Mouse (Mus musculus): ENCODE measurements around the gene Ddx54.

The Ddx54 gene

DNA sequence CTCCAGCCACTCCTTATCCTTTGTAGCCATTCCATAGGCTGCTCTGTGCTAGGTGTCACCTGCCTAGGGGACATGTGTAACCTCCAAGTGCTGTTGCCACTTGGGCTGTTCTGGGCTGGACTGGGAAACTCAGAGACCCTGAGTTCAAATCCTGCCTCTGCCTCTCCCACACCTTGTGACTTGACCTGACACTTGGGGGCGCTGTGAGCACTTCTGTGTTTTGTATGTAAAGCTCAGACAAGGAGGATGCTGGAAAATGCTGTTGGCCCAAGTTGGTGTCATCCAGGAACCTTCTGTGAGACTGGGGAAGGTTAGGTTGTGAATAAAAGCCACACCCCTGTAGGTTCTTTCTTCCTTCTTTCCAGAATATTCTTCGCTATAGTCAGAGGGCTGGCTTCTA is 52.3 kb downstream of the Ddx54 start:
- Histone ChIP-seq H3K36me3 (ENCODE audit: insufficient read depth, low read length) (no peaks in the 10 kb centered on the region), H3K4me3 (replicated peaks; ENCODE audit: low read length) (no peak overlapping the region), H3K27me3 (ENCODE audit: insufficient read depth, low read length) (peaks cover 25% of the 10 kb centered on the region), H3K9me3 (ENCODE audit: low read length) (no peaks in the 10 kb centered on the region), H3K4me1 (replicated peaks; ENCODE audit: low read depth, low read length) (peaks cover 67% of the 10 kb centered on the region)
- TF ChIP-seq POU5F1 (IDR thresholded peaks at IDR 0.05; ENCODE audit: borderline replicate concordance, low read length) = no peak
- TF ChIP-seq CTCF (conservative IDR thresholded peaks at IDR 0.05; ENCODE audit: low read length) = no peak; the same call in 1 of the 2 replicates
- TF ChIP-seq NANOG (IDR thresholded peaks at IDR 0.05; ENCODE audit: borderline replicate concordance, low read length) = no peak

DNA sequence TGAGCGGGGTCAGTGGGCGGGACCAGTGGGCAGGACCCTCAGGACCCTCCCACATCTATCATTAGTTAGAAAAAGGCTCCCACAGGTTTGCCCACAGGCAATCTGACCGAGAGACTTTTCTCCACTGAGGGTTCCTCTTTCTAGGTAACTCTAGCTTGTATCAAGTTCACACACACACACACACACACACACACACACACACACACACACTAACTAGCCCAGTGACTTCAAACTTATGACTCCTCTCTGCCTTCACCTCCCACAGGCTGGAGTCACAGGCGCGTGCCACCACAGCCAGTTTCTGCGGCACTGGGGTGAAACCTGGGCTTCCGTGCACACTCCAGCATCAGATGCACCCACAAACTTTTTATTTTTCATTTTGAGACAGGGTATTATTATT is 56.2 kb downstream of the Ddx54 start:
- Histone ChIP-seq H3K4me1 (replicated peaks; ENCODE audit: low read depth, low read length) (peaks cover 36% of the 10 kb centered on the region), H3K27me3 (ENCODE audit: insufficient read depth, low read length) (peaks cover 15% of the 10 kb centered on the region), H3K4me3 (replicated peaks; ENCODE audit: low read length) (no peak overlapping the region), H3K36me3 (ENCODE audit: insufficient read depth, low read length) (no peaks in the 10 kb centered on the region), H3K9me3 (ENCODE audit: low read length) (no peaks in the 10 kb centered on the region)
- no peak for TF ChIP-seq POU5F1 (IDR thresholded peaks at IDR 0.05; ENCODE audit: borderline replicate concordance, low read length)
- TF ChIP-seq CTCF (conservative IDR thresholded peaks at IDR 0.05; ENCODE audit: low read length) = no peak
- no peak for TF ChIP-seq NANOG (IDR thresholded peaks at IDR 0.05; ENCODE audit: borderline replicate concordance, low read length)

DNA sequence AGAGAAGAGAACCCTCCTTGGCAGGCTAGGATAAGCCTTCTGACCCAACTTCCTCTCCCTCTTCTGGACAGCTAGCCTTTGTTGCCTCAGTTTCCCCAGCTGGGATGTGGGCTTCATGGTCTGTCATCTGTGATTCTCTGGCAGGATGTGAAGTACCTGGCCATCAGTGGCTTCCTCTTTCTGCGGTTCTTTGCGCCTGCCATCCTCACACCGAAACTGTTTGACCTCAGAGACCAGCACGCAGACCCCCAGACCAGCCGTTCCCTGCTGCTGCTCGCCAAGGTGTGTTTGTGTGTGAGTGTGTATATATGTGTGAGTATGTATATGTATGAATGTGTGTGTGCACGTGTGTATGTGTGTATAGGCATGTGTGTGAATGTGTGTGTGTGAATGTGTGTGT is 57.6 kb downstream of the Ddx54 start:
- Histone ChIP-seq H3K36me3 (ENCODE audit: insufficient read depth, low read length) (no peaks in the 10 kb centered on the region), H3K4me1 (replicated peaks; ENCODE audit: low read depth, low read length) (peaks cover 37% of the 10 kb centered on the region), H3K27me3 (ENCODE audit: insufficient read depth, low read length) (peaks cover 13% of the 10 kb centered on the region), H3K9me3 (ENCODE audit: low read length) (no peaks in the 10 kb centered on the region), H3K4me3 (replicated peaks; ENCODE audit: low read length) (no peak overlapping the region)
- TF ChIP-seq POU5F1 (IDR thresholded peaks at IDR 0.05; ENCODE audit: borderline replicate concordance, low read length) (no peak), NANOG (IDR thresholded peaks at IDR 0.05; ENCODE audit: borderline replicate concordance, low read length) (no peak), CTCF (conservative IDR thresholded peaks at IDR 0.05; ENCODE audit: low read length) (no peak)

DNA sequence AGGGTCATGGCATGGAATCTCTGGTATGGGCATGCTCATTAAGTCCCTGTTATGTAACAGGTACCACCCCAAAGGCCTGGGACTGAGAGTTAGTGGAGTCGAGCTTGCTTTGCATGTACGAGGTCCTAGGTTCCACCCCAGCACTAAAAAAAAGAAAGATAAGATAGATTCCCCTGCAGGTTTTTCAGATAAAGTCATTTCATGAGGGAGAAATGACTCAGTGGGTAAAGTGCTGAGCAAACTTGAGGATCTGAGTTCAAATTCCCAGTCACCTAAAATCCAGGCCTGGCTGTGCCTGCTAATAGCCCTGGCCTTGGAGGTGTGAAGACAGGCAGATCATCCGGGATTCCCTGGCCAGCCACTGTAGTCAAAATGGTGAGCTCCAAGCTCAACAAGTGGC is 59.3 kb downstream of the Ddx54 start:
- TF ChIP-seq NANOG (IDR thresholded peaks at IDR 0.05; ENCODE audit: borderline replicate concordance, low read length) (no peak), CTCF (conservative IDR thresholded peaks at IDR 0.05; ENCODE audit: low read length) (no peak), POU5F1 (IDR thresholded peaks at IDR 0.05; ENCODE audit: borderline replicate concordance, low read length) (no peak)
- H3K27me3 ChIP-seq (ENCODE audit: insufficient read depth, low read length) = peaks cover 7% of the 10 kb centered on the region
- H3K36me3 ChIP-seq (ENCODE audit: insufficient read depth, low read length) = no peaks in the 10 kb centered on the region
- H3K9me3 ChIP-seq (ENCODE audit: low read length) = no peaks in the 10 kb centered on the region
- H3K4me3 ChIP-seq (replicated peaks; ENCODE audit: low read length) = no peak overlapping the region
- H3K4me1 ChIP-seq (replicated peaks; ENCODE audit: low read depth, low read length) = peaks cover 41% of the 10 kb centered on the region

DNA sequence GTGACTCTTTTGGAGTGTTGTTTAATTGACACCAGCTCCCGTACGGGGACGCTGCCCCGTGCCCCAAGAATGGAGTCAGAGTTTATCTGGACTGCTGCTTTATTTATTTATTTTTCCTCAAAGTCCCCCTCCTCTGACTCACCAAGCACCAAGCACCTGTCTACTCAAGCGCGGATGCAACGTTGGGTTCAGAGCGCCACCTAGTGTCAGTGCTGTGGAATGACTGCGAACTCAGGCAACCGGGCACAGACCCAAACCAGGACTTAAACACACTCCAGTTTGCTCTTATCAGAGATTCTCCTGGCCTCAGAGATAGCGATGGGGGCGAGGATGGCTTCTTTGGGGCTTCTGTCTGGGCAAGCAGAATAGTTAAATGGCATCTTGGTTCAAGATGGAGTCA is 61.1 kb downstream of the Ddx54 start:
- Histone ChIP-seq H3K4me1 (replicated peaks; ENCODE audit: low read depth, low read length) (peaks cover 56% of the 10 kb centered on the region), H3K27me3 (ENCODE audit: insufficient read depth, low read length) (no peaks in the 10 kb centered on the region), H3K9me3 (ENCODE audit: low read length) (no peaks in the 10 kb centered on the region), H3K4me3 (replicated peaks; ENCODE audit: low read length) (no peak overlapping the region), H3K36me3 (ENCODE audit: insufficient read depth, low read length) (no peaks in the 10 kb centered on the region)
- TF ChIP-seq CTCF (conservative IDR thresholded peaks at IDR 0.05; ENCODE audit: low read length) (peak; percentile 95), POU5F1 (IDR thresholded peaks at IDR 0.05; ENCODE audit: borderline replicate concordance, low read length) (no peak)

DNA sequence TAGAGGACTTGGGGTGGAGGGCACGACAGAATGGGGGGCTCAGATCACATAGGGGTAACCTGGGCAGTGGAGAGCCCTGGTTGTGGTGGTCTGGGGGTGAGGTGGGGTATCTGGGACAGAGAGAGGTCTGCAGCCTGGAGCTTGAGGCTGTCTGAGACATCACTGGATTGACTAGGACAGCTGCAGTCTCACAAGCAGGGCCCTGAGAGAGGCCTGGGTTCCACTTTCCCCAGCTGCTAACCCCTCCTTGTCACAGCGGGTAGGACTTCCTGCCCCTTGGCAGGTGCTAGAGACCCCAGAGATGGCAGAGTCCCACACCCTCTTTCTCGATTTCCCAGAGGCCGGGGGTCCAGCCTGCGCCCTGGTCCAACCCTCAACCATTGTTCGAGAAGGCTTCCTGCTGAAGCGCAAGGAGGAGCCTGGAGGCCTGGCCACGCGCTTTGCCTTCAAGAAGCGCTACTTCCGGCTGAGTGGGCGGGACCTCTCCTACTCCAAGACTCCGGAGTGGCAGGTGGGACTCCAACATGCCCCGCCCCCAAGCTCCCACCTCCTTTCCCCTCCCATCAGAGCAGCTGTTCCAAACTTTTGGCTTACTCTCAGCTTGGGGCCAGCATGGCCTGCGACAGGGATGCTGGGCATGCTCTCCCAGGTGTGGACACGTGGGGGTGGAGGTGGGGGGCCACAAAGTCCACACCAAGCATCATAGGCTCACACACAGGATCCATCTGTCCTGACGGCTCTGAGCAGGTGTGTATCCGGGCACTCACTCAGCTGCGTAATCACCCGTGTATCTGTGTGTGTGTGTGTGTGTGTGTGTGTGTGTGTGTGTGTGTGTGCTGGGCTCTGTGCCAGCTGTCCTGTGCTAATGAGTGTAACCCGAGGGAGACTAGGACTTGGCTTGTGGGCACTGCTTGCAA is 61.9 kb downstream of the Ddx54 start:
- H3K4me3 ChIP-seq (replicated peaks; ENCODE audit: low read length) = peak overlapping the region; percentile 52

DNA sequence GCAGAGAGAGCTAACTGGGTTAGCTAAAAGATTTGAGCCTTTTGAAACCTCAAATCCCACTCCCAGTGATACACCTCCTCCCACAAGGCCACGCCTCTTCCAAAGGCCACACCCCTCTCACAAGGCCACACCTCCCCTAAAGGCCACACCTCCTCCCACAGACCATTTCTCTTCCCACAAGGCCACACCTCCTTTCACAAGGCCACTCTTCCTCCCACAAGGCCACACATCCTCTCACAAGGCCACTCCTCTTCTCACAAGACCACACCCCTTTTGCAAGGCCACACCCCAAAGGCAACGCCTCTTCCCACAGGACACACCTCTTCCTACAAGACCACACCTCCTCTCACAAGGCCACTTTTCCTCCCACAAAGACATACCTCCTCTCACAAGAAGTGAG is 65.0 kb downstream of the Ddx54 start:
- H3K4me3 ChIP-seq (replicated peaks; ENCODE audit: low read length) = no peak overlapping the region

More for the DNA sequence above, 61.9 kb downstream of the Ddx54 start:
- Histone ChIP-seq H3K4me1 (replicated peaks; ENCODE audit: low read depth, low read length) (peaks cover 58% of the 10 kb centered on the region), H3K9me3 (ENCODE audit: low read length) (no peaks in the 10 kb centered on the region), H3K36me3 (ENCODE audit: insufficient read depth, low read length) (no peaks in the 10 kb centered on the region), H3K27me3 (ENCODE audit: insufficient read depth, low read length) (no peaks in the 10 kb centered on the region)
- TF ChIP-seq NANOG (IDR thresholded peaks at IDR 0.05; ENCODE audit: borderline replicate concordance, low read length) = no peak
- TF ChIP-seq POU5F1 (IDR thresholded peaks at IDR 0.05; ENCODE audit: borderline replicate concordance, low read length) = no peak
- TF ChIP-seq CTCF (conservative IDR thresholded peaks at IDR 0.05; ENCODE audit: low read length) = no peak

More for the DNA sequence above, 65.0 kb downstream of the Ddx54 start:
- TF ChIP-seq CTCF (conservative IDR thresholded peaks at IDR 0.05; ENCODE audit: low read length) = no peak
- no peak for TF ChIP-seq POU5F1 (IDR thresholded peaks at IDR 0.05; ENCODE audit: borderline replicate concordance, low read length)
- no peak for TF ChIP-seq NANOG (IDR thresholded peaks at IDR 0.05; ENCODE audit: borderline replicate concordance, low read length)
- Histone ChIP-seq H3K9me3 (ENCODE audit: low read length) (no peaks in the 10 kb centered on the region), H3K27me3 (ENCODE audit: insufficient read depth, low read length) (0 out of 2 replicates have a peak, but pooled peaks cover 3% of the 10 kb centered on the region), H3K4me1 (replicated peaks; ENCODE audit: low read depth, low read length) (peaks cover 80% of the 10 kb centered on the region), H3K36me3 (ENCODE audit: insufficient read depth, low read length) (peaks cover 14% of the 10 kb centered on the region)
